Mouse (Mus musculus) liver, embryonic 14 days (tissue): ENCODE results near the gene Esp36. TPM values are rescaled to one million over a fixed set of nuclear protein-coding genes. Genes with fewer than 3 reads are reported as not detected.

Experiments used
- polyA plus RNA-seq: library from polyadenylated mRNA; depleted of rRNA; stranded (reverse); fragments of >200 nt; gene quantifications from 2 replicates; pipeline ENCODE4 v1.2.3, GENCODE M21; 2012; rRNA removed

Esp36 gene
- polyA plus RNA-seq, result not detected in 2 replicates

DNA sequence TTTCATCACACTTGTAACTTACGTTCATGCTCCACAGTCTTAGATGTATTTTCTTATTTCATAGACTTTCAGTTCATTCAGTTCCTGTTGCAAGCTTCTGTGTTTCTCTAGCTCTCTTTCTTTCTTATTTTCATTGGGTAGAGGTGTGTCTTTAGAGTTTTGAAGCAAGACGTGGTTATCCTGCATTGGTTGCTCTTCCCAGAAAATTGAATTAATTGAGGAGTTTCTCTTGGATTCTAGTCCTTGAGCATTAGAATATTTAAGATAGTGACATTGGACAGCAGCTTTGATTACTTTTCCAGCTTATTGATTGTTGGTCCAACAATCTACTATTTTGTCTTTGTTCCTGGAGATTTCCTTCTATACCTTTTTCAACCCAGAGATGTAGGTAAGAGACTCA lies at the start of gene Esp36:
TSS of gene Esp36 (minus strand) at position 101 of the 400 bp plus-strand sequence.

Other genes with a start within 250 kb of the Esp36 start
- gene Olfr134, start 248.8 kb downstream of the Esp36 start, polyA plus RNA-seq, result not detected in 2 replicates
- not detected in 2 replicates for gene Olfr135, start 215.8 kb downstream of the Esp36 start, polyA plus RNA-seq
- gene Olfr138, start 159.2 kb downstream of the Esp36 start, polyA plus RNA-seq, result not detected in 2 replicates
- not detected in 2 replicates for gene Olfr137, start 112.6 kb downstream of the Esp36 start, polyA plus RNA-seq
- gene Olfr136, start 90.4 kb downstream of the Esp36 start, polyA plus RNA-seq, result not detected in 2 replicates
- not detected in 2 replicates for gene Esp34, start 134.0 kb upstream of the Esp36 start, polyA plus RNA-seq
- not detected in 2 replicates for gene Esp31, start 219.3 kb upstream of the Esp36 start, polyA plus RNA-seq